Mouse (Mus musculus) lung, postnatal 14 days (tissue): Measurements from ENCODE around the gene 6430628N08Rik.

Experiments used
- DNase-seq: peaks from one replicate; pipeline ENCODE4 v3.0.0; 2021

The 6430628N08Rik gene

DNA sequence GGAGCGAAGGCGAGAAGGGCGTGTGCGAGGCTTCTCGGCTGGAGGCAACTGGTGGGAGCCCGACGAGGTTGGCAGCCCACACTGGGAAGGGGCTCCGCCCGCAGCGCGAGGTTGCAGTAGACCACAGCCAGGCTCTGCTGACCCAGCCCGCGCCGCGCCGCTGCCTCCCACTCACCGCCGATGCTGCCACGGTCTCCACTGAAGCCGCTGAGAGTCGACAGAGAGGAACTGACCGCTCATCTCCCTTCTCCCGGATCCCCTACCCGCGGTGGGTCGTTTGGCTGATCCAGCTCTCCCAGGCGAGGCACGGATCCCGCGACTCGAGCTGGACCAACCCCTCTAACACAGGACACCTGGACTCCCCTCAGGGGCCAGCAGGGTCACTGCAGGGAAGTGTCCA, at the start of gene 6430628N08Rik:
TSS of gene 6430628N08Rik (plus strand) at position 113 of the 400 bp plus-strand sequence.
- no peak for DNase-seq

GRCm38 (mm10) chr4:115840842-115841241, 49.6 kb upstream of the 6430628N08Rik start:
- no peak for DNase-seq

DNA sequence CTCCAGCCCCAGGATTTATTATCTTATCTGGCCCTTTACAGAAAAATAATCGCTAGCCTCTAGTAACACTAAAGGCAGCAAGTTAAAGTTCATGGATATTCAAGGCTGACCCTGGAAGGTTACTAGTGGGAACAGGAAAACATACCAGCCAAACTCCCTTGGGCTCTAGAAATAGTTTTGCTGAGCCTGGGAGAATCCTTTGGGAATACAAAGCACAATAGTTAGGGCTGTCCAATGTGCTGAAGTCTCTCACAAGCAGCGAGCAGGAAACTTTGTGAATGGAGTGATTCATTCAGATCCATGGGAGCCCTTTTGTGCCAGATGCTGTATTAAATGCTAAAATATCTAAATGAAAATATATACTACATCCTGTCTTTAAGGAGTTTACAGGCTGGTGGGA, 43.8 kb upstream of the 6430628N08Rik start:
- DNase-seq, result no peak

DNA sequence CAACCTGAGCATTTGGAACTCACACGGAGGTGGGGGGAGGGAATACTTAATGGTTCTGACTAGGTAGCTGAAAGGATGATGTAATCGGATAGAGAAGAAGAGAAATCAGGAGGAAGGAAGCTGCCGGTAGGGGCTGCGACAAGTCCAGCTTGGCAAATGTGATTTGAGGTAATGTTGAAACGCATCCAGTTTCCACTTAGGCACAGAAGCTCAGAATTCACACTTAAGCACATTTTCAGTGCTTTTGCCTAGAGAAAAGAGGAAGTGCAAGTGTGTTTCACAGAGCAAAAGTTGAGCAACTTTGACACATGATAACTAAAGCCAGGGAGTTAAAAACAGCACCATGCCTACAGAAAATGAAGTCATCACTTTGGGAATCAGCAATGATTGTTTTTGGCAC, 43.1 kb upstream of the 6430628N08Rik start:
- DNase-seq, result no peak

DNA sequence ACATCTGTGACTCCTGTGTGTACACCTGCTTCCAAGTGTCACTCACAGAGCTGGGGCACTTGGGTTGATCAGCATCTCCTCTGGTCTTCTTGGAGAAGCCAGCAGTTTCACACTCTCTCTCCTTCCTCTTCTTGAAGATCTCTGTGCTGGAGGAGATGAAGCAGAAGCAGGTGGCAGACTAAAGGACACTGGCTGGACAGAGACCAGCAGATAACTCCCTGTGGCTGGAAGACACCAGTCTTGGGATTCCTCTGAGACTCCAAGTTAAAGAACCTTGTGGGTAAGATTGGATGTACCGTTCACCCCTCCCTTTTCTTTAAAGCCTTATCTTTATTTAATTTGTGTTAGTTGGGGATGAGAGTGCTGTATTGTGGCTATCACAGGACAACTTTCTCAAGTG, 42.4 kb upstream of the 6430628N08Rik start:
- DNase-seq, result no peak

GRCm38 (mm10) chr4:115848990-115849677, 41.3 kb upstream of the 6430628N08Rik start:
- no peak for DNase-seq

DNA sequence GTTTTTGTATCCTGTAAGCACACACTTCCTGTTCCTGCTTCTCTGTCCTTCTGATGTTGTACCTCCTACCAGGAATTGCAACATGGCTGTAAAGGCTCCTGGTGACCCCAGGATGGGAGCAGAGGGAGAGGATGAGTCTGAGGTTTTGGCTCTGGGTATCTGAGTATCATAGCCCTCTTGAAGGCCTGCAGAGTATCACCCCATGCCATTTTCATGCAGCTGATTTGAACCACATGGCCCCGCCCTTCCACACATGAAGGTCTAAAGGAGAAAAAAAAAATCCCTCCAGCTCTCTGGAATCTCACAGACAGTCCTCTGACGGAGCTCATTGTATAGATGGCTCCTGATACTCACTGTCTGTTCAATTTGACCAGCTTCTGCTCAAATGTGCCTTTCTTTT, 40.4 kb upstream of the 6430628N08Rik start:
- no peak for DNase-seq

DNA sequence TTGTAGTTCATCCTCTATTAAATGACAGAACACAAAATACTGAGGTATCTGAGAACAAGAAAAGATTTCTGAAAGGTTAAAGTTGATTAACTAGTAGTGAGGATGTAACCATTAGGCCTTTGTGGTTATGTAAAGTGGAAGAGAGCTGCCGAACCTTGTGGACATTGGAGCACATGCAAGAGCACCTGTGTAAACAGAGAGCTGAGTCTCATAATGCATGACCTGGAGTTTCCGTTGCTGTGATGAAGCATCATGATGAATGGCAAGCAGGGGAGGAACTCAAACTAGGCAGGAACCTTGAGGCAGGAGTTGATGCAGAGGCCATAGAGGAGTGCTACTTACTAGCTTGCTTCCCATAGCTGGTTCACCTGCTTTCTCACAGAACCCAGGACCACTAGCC, 39.8 kb upstream of the 6430628N08Rik start:
- no peak for DNase-seq

DNA sequence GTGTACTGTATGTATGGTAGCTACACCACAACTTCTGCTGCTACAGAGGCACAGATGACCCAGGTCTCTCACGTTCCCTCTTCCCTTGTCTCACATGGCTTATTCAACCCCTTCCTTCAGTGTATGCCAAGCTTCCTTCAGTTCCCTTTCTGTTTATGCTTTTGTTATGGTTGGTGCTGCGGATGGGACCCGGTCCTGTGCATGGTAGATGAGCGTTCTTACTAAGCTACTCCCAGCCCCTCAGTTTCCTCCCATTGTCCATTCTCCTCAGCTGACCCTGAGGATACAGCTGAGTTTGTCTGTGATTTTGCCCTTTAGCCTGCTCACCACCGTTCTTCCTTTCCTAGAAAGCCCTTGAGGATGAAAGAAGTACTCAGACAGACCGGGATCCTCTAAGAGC, 38.9 kb upstream of the 6430628N08Rik start:
- DNase-seq, result peak; percentile 39

GRCm38 (mm10) chr4:115855100-115855499, 35.4 kb upstream of the 6430628N08Rik start:
- DNase-seq, result no peak

- DNase-seq, result no peak
Observed at GRCm38 (mm10) chr4:115855609-115856008, 34.9 kb upstream of the 6430628N08Rik start.

DNA sequence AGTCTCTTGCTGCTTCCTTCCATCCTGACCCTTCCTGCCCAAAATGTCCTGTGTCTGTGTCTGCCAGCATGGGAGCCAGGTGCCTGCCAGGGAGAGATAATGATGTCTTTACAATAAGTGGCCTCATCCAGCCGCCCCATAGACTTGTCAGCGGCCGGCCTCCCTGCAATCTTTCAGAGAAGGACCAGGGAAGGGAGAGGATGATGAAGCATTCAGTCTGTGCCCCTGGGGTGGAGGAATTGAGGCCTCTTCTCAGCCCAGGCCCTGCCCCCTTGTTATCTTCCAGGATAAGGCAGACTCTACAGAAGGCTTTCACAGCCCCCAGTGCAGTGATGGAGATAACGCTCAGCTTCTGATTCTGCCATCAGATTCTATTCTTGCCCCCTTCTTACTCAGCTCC, 34.2 kb upstream of the 6430628N08Rik start:
- no peak for DNase-seq

- DNase-seq, result no peak
Observed at GRCm38 (mm10) chr4:115857293-115857883, 33.1 kb upstream of the 6430628N08Rik start.

- no peak for DNase-seq
Observed at GRCm38 (mm10) chr4:115863352-115863751, 27.1 kb upstream of the 6430628N08Rik start.

DNA sequence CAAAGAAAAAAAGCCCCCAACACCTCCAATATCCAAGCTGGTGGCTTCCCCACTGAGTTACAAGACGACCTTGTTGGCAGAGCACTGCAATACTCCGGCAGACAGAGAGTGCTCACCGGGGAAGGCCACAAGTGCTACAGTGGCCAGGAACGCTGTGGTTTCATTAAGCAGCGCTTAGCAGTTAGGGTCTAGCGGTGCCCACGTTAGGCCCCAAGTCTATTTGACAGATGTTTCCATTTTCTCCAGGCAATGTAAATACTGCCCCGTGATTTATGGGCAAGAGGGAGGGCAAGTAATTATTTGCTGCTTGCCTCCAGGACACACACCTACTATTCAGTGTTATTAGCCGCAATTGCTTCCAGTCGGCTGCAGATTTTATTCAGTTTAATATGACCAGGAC, 26.6 kb upstream of the 6430628N08Rik start:
- no peak for DNase-seq

DNA sequence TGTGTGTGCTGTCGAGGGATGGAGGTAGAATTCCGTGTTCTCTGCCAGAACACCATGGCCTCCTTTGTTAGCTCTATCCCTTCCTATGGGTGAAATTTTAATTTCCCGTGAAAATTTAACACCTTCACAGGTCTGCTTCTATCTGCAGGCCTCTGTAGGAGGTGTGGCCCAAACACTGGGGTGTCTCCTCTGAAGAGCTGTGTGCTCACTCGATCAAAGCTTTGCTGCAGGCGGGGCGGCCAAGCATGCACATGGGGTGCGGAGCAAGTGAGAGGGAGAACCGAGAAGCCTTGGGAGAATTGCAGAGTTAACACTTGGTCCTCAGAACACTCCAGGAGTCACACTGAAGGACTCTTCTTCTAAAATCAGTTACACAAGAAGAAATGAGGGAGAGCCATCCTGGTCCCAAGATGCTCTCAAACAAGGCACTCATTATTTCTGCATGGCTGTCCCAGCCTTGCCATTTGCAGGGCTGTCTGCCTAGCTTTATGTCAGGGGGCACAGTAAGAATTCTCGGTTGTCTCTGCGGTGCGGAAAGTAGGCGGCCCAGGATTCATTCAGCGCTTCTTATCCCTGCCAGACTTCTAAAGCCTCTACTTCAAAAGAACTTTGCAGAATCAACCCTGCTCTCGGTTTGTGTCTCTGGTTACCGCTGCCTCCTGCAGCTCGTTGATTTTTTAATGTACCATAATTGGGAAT, 20.8 kb upstream of the 6430628N08Rik start:
- no peak for DNase-seq

DNA sequence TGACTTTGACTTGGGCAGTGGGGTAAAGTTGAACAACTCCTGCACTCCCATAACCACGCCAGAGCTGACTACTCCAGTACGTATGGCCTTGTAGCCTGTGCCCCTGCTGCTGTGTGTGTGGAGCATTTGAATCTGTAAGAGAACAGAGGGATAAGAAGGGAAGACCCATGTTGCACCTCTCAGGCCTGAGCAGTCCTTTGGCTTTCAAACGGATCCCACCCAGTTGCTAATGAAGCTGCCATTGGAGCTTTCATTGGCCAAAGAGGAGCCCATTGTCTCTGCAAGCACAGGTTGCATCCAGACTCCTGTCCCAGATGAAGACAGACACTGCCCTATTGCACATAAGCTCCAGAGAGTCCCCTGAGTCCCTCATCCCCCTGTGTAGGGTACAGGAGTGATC, 17.2 kb upstream of the 6430628N08Rik start:
- no peak for DNase-seq

GRCm38 (mm10) chr4:115878216-115878678, 12.2 kb upstream of the 6430628N08Rik start:
- peak; percentile 19 for DNase-seq

DNA sequence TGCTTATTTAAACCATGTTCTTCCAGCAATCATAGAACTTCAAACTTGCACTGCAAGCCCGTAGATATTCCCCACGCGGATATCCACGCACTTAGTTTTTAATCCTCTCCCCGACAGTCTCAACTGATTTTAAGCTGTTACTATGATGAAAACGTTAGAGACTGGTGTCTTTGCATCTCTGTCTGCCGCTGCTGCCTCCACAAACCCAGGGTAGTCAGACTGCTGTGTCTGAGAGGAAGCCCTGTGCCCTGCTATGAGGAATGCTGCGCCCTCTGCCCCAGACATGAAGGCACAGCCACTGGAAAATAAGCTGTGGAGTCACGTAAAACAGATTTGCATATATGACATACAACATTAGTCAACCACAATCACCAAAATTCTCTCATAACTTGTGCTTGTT, 11.6 kb upstream of the 6430628N08Rik start:
- DNase-seq, result no peak

DNA sequence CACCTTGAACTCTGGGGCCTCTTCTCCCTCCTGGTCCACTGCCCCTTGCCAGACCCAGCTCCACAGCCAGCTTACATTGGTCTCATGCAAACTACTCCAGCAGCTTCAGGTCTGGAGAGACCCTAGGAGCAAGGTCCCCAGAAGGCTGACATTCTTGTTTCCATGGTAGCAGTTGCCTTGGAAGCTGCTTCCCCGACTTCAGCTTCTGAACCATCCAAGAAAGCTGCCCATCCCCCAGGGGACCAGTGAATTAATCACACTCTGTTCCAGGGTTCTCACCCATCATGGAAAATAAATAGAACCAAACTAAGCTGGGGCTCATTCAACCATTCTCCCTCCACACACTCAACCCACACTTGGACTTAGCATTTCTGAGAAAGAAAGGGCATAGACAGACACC, 9.3 kb upstream of the 6430628N08Rik start:
- no peak for DNase-seq

DNA sequence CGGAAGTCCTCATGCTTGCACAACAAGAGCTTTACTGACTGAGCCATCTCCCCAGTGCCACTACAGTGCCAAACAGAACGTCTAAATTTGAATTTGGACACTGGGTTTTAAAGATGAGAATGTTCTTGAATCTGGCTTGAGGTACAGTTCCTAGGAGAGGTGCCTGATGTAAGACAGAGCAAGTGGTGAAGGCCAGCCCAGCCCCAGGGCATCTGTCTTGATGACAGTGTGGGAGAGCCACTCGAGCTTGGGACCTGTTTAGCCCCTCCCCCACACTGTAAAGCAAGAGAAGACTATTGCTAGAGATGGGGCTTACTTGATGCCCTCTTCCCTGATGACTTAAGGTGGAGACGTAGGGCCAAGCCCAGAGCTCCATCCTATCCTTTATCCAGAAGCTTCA, 8.3 kb upstream of the 6430628N08Rik start:
- DNase-seq, result no peak

- DNase-seq, result no peak
Observed at GRCm38 (mm10) chr4:115884022-115884421, 6.4 kb upstream of the 6430628N08Rik start, which contains the start of gene Kncn. Gene Kncn (plus strand): TSS chr4:115884400.

- no peak for DNase-seq
Observed at GRCm38 (mm10) chr4:115885846-115886245, 4.6 kb upstream of the 6430628N08Rik start.

GRCm38 (mm10) chr4:115886875-115887274, 3.6 kb upstream of the 6430628N08Rik start:
- no peak for DNase-seq
